13 mouse cellular contexts compared by ENCODE assay signal in the genomic region with DNA sequence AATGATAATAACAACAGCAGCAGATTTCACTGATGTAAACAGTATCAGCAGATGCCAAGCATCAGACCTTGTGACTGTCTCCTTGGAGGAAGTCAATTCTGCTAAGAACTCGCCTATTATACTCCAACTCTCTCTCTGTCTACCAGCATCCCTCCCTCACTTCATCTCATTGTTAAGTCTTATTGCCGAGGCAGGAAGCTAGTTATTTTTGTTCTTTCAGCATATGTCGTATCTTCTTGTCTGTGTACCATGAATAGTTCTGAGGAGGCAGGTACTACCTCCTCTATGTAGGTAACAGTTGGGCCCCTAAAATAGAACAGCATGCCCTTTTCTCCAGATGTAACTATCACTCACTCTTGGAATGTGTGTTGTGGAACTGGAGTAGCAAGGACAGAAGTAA.
"Had no signal": no experiment of that assay in that cellular context is flagged by ENCODE, and none has a peak within 500 bp of the region (broad histone marks: within the 10 kb centered on the region; RNA-seq: fewer than 3 reads in every experiment).

No protein-coding gene starts in this region.

- H3K27me3 ChIP-seq: kidney, embryonic 15.5 days; limb, embryonic 12.5 days; liver, embryonic 13.5 days; lung, embryonic 15.5 days; midbrain, embryonic 12.5 days; neural tube, embryonic 15.5 days had no signal

- H3K9ac ChIP-seq: kidney, embryonic 15.5 days; limb, embryonic 12.5 days; liver, embryonic 13.5 days; liver, postnatal 0 days; lung, embryonic 15.5 days; midbrain, embryonic 12.5 days; neural tube, embryonic 15.5 days had no signal

- ATAC-seq: liver, postnatal 0 days; midbrain, embryonic 16.5 days had no signal

- H3K4me3 ChIP-seq: kidney, embryonic 15.5 days; limb, embryonic 12.5 days; liver, embryonic 13.5 days; lung, embryonic 15.5 days; midbrain, embryonic 12.5 days; neural tube, embryonic 15.5 days had no signal

- H3K4me2 ChIP-seq: kidney, embryonic 15.5 days; limb, embryonic 12.5 days; liver, embryonic 13.5 days; lung, embryonic 15.5 days; midbrain, embryonic 12.5 days; neural tube, embryonic 15.5 days had no signal

- H3K4me1 ChIP-seq: kidney, embryonic 15.5 days; limb, embryonic 12.5 days; liver, embryonic 13.5 days; lung, embryonic 15.5 days; neural tube, embryonic 15.5 days had no signal

- DNase-seq: kidney, adult 2 months; kidney, postnatal 14 days; liver; liver, embryonic 13.5 days; liver, postnatal 0 days; lung, postnatal 14 days; right cerebral cortex, postnatal 4 days had no signal

- H3K27ac ChIP-seq: kidney, embryonic 15.5 days; limb, embryonic 12.5 days; liver, embryonic 13.5 days; lung, embryonic 15.5 days; midbrain, embryonic 12.5 days; neural tube, embryonic 15.5 days had no signal

- H3K9me3 ChIP-seq: kidney, embryonic 15.5 days; limb, embryonic 12.5 days; liver, embryonic 13.5 days; lung, embryonic 15.5 days; midbrain, embryonic 12.5 days; neural tube, embryonic 15.5 days had no signal

- H3K36me3 ChIP-seq: kidney, embryonic 15.5 days; limb, embryonic 12.5 days; liver, embryonic 13.5 days; lung, embryonic 15.5 days; midbrain, embryonic 12.5 days; neural tube, embryonic 15.5 days had no signal
